Mouse (Mus musculus): Measurements from ENCODE around the gene Galc. TPM values are rescaled to one million over a fixed set of nuclear protein-coding genes. Genes with fewer than 3 reads are reported as not detected.

The Galc gene
- polyA plus RNA-seq, 1 experiment from 2014 or later = 12.3 TPM

DNA sequence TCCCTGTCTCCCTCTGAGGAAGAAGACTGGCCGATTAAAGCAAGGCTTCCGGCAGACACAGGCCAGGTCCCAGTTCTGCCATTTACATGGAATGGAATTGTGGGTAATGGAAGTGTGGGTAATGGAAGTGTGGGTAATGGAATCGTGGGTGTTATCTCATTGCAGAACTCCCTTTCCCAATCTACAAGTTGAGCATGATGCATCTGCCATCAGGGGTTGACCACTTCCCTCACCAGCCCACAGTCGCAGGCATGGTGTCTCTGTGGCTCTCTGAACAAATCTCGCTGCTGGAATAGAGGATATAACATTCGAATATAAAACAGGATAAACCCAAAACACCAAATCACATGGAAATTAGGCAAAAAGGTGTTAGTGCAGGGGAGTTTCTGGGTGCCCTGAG lies 48.8 kb downstream of the Galc start:
- WGBS = 87% methylated on average over 6 of the region's 6 CpGs
- H3K4me2 ChIP-seq (replicated peaks) = no peak overlapping the region
- no peak overlapping the region for H3K4me3 ChIP-seq
- no peaks in the 10 kb centered on the region for H3K9me3 ChIP-seq
- ATAC-seq (ENCODE audit: low FRiP score, low read depth) = no peak
- 0 out of 2 replicates have a peak, but pooled peaks cover under 1% of the 10 kb centered on the region for H3K4me1 ChIP-seq
- H3K27ac ChIP-seq = no peak overlapping the region
- no peak overlapping the region for H3K9ac ChIP-seq
- H3K27me3 ChIP-seq (replicated peaks) = no peaks in the 10 kb centered on the region
- H3K36me3 ChIP-seq = peaks cover 4% of the 10 kb centered on the region; the same call in 1 of the 2 replicates

GRCm38 (mm10) chr12:98208104-98208503 lies 51.2 kb downstream of the Galc start:
- Histone ChIP-seq H3K4me2 (replicated peaks) (no peak overlapping the region), H3K4me1 (no peaks in the 10 kb centered on the region), H3K27ac (no peak overlapping the region), H3K9ac (no peak overlapping the region), H3K4me3 (no peak overlapping the region), H3K9me3 (no peaks in the 10 kb centered on the region), H3K36me3 (no peaks in the 10 kb centered on the region), H3K27me3 (replicated peaks) (no peaks in the 10 kb centered on the region)
- WGBS = 91% methylated on average over 10 of the region's 10 CpGs
- ATAC-seq (ENCODE audit: low FRiP score, low read depth) = no peak

GRCm38 (mm10) chr12:98205450-98206051 lies 53.7 kb downstream of the Galc start:
- WGBS = 75% methylated on average over 4 of the region's 4 CpGs
- ATAC-seq (ENCODE audit: low FRiP score, low read depth) = no peak
- H3K27ac ChIP-seq = no peak overlapping the region
- no peaks in the 10 kb centered on the region for H3K27me3 ChIP-seq (replicated peaks)
- H3K4me1 ChIP-seq = no peaks in the 10 kb centered on the region
- no peaks in the 10 kb centered on the region for H3K36me3 ChIP-seq
- no peaks in the 10 kb centered on the region for H3K9me3 ChIP-seq
- no peak overlapping the region for H3K9ac ChIP-seq
- H3K4me2 ChIP-seq (replicated peaks) = no peak overlapping the region
- H3K4me3 ChIP-seq = no peak overlapping the region

- 78% methylated on average over 1 of the region's 1 CpGs for WGBS
These were observed 61.9 kb downstream of the Galc start for GRCm38 (mm10) chr12:98197401-98197800.

DNA sequence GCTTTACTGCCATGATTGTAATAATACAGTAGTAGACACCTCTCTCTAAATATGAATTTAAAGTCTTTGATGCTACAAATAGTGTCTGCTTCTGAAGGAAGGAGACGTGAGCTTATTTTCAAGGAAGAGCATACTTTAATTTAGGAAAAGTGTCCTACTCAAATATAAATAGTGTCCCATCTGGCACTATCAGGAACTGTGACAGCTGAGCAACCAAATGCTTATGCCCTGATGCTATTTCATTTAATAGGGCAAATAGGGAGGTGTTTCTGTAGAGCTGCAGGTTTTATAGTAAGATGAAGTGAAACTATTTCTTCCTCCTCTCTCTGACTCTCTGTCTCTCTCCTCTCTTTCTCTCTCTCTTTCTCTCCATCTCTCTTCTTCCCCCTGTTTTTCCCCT lies 69.1 kb downstream of the Galc start:
- Histone ChIP-seq H3K27ac (no peak overlapping the region), H3K9ac (no peak overlapping the region), H3K36me3 (no peaks in the 10 kb centered on the region), H3K4me2 (replicated peaks) (no peak overlapping the region), H3K4me1 (no peaks in the 10 kb centered on the region), H3K27me3 (replicated peaks) (no peaks in the 10 kb centered on the region), H3K9me3 (no peaks in the 10 kb centered on the region), H3K4me3 (no peak overlapping the region)
- WGBS = 78% methylated on average over 1 of the region's 1 CpGs
- ATAC-seq (ENCODE audit: low FRiP score, low read depth) = no peak

More at GRCm38 (mm10) chr12:98197401-98197800, 61.9 kb downstream of the Galc start:
- Histone ChIP-seq H3K27ac (no peak overlapping the region), H3K9ac (no peak overlapping the region), H3K4me1 (no peaks in the 10 kb centered on the region), H3K9me3 (no peaks in the 10 kb centered on the region), H3K27me3 (replicated peaks) (no peaks in the 10 kb centered on the region), H3K36me3 (no peaks in the 10 kb centered on the region), H3K4me3 (no peak overlapping the region), H3K4me2 (replicated peaks) (no peak overlapping the region)
- no peak for ATAC-seq (ENCODE audit: low FRiP score, low read depth)

- Histone ChIP-seq H3K36me3 (no peaks in the 10 kb centered on the region), H3K4me1 (no peaks in the 10 kb centered on the region), H3K9ac (no peak overlapping the region), H3K4me3 (no peak overlapping the region), H3K9me3 (no peaks in the 10 kb centered on the region), H3K4me2 (replicated peaks) (no peak overlapping the region), H3K27me3 (replicated peaks) (no peaks in the 10 kb centered on the region), H3K27ac (no peak overlapping the region)
- ATAC-seq (ENCODE audit: low FRiP score, low read depth) = no peak
- WGBS = 83% methylated on average over 9 of the region's 9 CpGs
These were observed 70.2 kb downstream of the Galc start for GRCm38 (mm10) chr12:98189096-98189495.

GRCm38 (mm10) chr12:98187186-98187899 lies 71.9 kb downstream of the Galc start:
- H3K4me3 ChIP-seq = no peak overlapping the region
- H3K9me3 ChIP-seq = no peaks in the 10 kb centered on the region
- H3K36me3 ChIP-seq = no peaks in the 10 kb centered on the region
- no peaks in the 10 kb centered on the region for H3K27me3 ChIP-seq (replicated peaks)
- WGBS = 76% methylated on average over 8 of the region's 8 CpGs
- no peak overlapping the region for H3K27ac ChIP-seq
- H3K9ac ChIP-seq = no peak overlapping the region
- no peak overlapping the region for H3K4me2 ChIP-seq (replicated peaks)
- ATAC-seq (ENCODE audit: low FRiP score, low read depth) = no peak
- H3K4me1 ChIP-seq = no peaks in the 10 kb centered on the region

DNA sequence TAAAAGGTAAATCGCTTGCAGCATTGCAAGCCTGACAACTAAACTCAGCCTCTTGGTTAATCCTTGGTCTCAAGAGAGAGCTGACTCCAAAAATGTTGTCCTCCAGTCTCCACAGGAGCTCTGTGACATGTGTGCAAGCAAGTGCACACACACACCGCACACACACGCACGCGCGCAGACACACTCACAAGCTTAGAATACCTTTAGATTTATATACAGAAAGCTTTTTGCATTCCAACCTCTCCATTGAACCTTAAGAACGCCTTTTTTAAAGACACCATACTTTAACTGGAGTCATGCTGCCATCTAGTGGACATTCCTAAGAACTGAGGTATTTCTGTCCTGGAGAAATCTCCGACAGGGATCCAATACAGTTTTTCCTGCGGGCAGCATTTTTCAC lies 77.5 kb downstream of the Galc start:
- ATAC-seq (ENCODE audit: low FRiP score, low read depth) = 0 out of 2 replicates have a peak, but pooled peaks have one; percentile 41
- no peak overlapping the region for H3K4me3 ChIP-seq
- H3K9ac ChIP-seq = no peak overlapping the region
- H3K9me3 ChIP-seq = no peaks in the 10 kb centered on the region
- H3K27me3 ChIP-seq (replicated peaks) = no peaks in the 10 kb centered on the region
- peak overlapping the region; percentile 37 for H3K4me2 ChIP-seq (replicated peaks)
- no peaks in the 10 kb centered on the region for H3K36me3 ChIP-seq
- H3K27ac ChIP-seq = no peak overlapping the region
- H3K4me1 ChIP-seq = no peaks in the 10 kb centered on the region
- 25% methylated on average over 9 of the region's 9 CpGs for WGBS

- WGBS = 86% methylated on average over 6 of the region's 6 CpGs
- Histone ChIP-seq H3K36me3 (no peaks in the 10 kb centered on the region), H3K4me1 (no peaks in the 10 kb centered on the region), H3K4me3 (no peak overlapping the region), H3K9ac (no peak overlapping the region), H3K4me2 (replicated peaks) (no peak overlapping the region), H3K9me3 (no peaks in the 10 kb centered on the region), H3K27me3 (replicated peaks) (no peaks in the 10 kb centered on the region), H3K27ac (no peak overlapping the region)
- no peak for ATAC-seq (ENCODE audit: low FRiP score, low read depth)
These were observed 78.5 kb downstream of the Galc start for GRCm38 (mm10) chr12:98180807-98181206.

DNA sequence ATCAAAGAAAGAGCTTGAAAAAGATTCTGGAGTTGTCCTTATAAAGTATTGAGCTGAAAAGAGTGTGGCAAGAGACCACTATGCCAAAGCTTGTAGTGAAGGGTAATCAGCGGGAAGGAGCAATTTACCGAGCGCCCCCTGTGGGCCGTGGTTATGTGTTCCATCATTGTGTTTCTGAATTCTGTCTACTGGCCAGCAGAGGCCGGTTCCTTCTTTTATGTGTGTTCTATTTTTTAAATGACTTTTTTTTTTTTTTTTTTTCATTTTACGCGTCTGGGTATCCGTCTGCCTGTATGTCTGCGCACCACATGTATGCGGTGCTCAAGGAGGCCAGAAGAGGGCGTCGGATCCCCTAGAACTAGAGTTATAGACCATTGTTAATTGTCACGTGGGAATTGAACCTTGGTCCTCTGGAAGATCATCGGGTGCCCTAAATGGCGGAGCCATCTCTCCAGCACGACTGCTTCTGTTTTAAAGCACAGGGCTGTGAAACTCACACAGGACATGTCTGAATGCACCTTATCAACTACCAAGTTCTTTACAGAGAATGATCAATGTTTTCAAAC lies 78.9 kb downstream of the Galc start:
- Histone ChIP-seq H3K4me2 (replicated peaks) (no peak overlapping the region), H3K27ac (no peak overlapping the region), H3K9me3 (no peaks in the 10 kb centered on the region), H3K27me3 (replicated peaks) (no peaks in the 10 kb centered on the region), H3K36me3 (no peaks in the 10 kb centered on the region), H3K4me3 (no peak overlapping the region), H3K9ac (no peak overlapping the region), H3K4me1 (no peaks in the 10 kb centered on the region)
- no peak for ATAC-seq (ENCODE audit: low FRiP score, low read depth)
- WGBS = 92% methylated on average over 16 of the region's 16 CpGs

DNA sequence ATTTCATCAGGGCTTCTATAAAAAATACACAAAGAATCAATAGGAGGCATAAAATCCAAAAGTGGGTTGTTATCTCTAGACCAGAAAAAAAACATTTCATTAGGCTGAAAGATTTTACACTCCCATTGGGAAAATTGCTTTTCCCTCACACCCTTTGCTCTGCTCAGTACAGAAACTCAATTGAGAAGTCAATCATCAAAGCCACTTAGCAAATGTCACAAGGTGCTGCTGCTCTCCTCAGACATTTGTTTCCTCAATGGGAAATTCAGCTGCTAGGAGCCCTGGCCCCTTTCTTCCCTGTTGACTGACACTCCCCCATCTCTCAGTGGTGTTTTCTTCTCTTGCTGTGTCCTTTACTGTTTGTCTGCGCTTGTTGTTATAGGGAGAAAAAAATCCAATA lies 79.8 kb downstream of the Galc start:
- no peak overlapping the region for H3K27ac ChIP-seq
- WGBS = 83% methylated on average over 1 of the region's 1 CpGs
- ATAC-seq (ENCODE audit: low FRiP score, low read depth) = no peak

DNA sequence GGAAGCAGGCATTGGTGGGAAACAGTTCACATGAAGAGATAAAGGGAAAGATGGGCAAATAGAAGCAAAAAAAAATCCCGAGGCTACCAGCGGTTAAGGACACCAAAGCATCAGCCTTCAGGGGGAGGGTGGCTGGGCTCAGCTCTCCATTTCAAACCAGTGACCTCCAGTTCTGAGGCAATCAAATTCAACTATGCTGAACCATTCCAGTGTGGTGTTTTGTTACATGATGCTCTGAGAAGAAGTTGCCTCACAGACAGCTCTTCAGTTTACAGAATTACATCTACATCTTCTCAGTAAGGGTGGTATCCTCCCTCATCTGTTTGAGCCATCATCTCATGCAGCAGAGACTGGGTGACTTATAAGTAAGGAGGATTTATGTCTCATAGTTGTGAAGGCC lies 82.6 kb downstream of the Galc start:
- ATAC-seq (ENCODE audit: low FRiP score, low read depth) = no peak

More for the DNA sequence above, 79.8 kb downstream of the Galc start:
- H3K4me2 ChIP-seq (replicated peaks) = no peak overlapping the region
- no peaks in the 10 kb centered on the region for H3K9me3 ChIP-seq
- no peak overlapping the region for H3K9ac ChIP-seq
- H3K27me3 ChIP-seq (replicated peaks) = no peaks in the 10 kb centered on the region
- no peaks in the 10 kb centered on the region for H3K36me3 ChIP-seq
- H3K4me3 ChIP-seq = no peak overlapping the region
- H3K4me1 ChIP-seq = no peaks in the 10 kb centered on the region

More for the DNA sequence above, 82.6 kb downstream of the Galc start:
- no peak overlapping the region for H3K9ac ChIP-seq
- H3K36me3 ChIP-seq = no peaks in the 10 kb centered on the region
- H3K27ac ChIP-seq = no peak overlapping the region
- no peaks in the 10 kb centered on the region for H3K9me3 ChIP-seq
- H3K4me3 ChIP-seq = no peak overlapping the region
- H3K27me3 ChIP-seq (replicated peaks) = no peaks in the 10 kb centered on the region
- H3K4me1 ChIP-seq = no peaks in the 10 kb centered on the region
- 86% methylated on average over 2 of the region's 2 CpGs for WGBS
- no peak overlapping the region for H3K4me2 ChIP-seq (replicated peaks)

Data from neural tube, embryonic 12.5 days (tissue).